Mouse (Mus musculus) layer of hippocampus, adult 2 months (tissue): ENCODE measurements around the gene Bcas3. TPM values are rescaled to one million over a fixed set of nuclear protein-coding genes. Genes with fewer than 3 reads are reported as not detected.
"Not testable (repeated sequence)": the region's sequence is repeated elsewhere in the genome, so short reads cannot be mapped to it uniquely, and the experiment has no call there.

Source experiments
- DNase-seq, 2 experiments: peaks; one replicate each; pipeline ENCODE4 v3.0.0; 2022; ENCODE audit warnings: low spot score in 2 of 2
- H3K27ac ChIP-seq: fragments of 200-600 bp; 2 replicates; pipeline ENCODE4 v1.8.1; 2022
- H3K4me3 ChIP-seq: fragments of 200-600 bp; 2 replicates; pipeline ENCODE4 v1.8.1; 2022; ENCODE audit warnings: mild to moderate bottlenecking
- CTCF ChIP-seq: fragments of 200-600 bp; conservative IDR thresholded peaks from 2 replicates; pipeline ENCODE4 v1.8.1; 2022; ENCODE audit warnings: antibody characterized with exemption, mild to moderate bottlenecking, moderate library complexity
- total RNA-seq, 2 experiments: library from RNA; stranded (reverse); gene quantifications; 2 replicates each; pipeline ENCODE4 v1.2.3; 2021

Bcas3 gene
- total RNA-seq, 2 experiments from 2014 or later = 67.6 to 75.1 TPM

- DNase-seq = no peak
- no peak for TF ChIP-seq CTCF
- Histone ChIP-seq H3K27ac (no peak overlapping the region), H3K4me3 (no peak overlapping the region)
These were observed 101.3 kb downstream of the Bcas3 start for GRCm38 (mm10) chr11:85454305-85454682.

GRCm38 (mm10) chr11:85461536-85461935 lies 108.6 kb downstream of the Bcas3 start:
- peak overlapping the region; percentile 67 for H3K27ac ChIP-seq
- DNase-seq = peak in 1 of 2 experiments; percentile 8
- no peak overlapping the region for H3K4me3 ChIP-seq
- 0 out of 2 replicates have a peak, but pooled peaks have one; percentile 15 for TF ChIP-seq CTCF

DNA sequence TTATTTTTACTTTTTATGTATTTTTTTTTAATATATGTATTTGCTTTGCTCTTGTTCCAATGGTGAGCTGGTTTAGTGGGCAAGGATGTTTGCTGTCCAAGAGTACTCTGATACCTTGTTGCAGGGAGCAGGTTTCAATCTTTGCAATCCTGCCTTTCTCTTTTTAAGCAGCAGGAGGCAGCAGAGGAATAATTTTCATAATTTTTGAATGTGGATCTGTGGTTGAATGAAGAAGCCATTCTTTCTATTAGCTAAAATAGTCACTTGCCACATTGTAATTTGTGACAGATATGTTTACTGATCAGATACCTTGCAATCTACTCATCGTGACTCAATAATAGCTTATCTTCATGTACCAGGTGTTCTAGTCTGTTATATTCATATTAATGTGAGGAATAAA lies 116.6 kb downstream of the Bcas3 start:
- H3K27ac ChIP-seq = no peak overlapping the region
- DNase-seq = peak; percentile 53 to 72
- peak; percentile 92 for TF ChIP-seq CTCF
- H3K4me3 ChIP-seq = no peak overlapping the region

DNA sequence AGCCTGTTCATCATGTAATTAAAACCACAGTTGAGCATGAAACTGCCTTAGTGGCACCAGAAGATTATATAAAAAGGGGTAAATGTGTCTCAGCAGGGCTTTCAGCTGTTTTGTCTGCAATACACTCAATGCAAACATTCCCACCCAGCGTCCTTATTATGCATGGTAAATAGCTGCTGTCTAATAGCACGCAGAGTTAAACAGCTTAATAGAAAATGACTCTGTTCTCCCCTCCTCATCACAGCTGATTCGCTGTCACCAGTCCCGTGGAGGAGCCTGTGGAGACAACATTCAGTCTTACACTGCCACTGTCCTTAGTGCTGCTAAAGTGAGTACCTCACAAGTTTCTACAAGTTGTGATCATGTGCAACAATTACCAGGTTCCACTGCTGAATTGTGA lies 117.5 kb downstream of the Bcas3 start:
- DNase-seq = no peak
- Histone ChIP-seq H3K4me3 (no peak overlapping the region), H3K27ac (no peak overlapping the region)
- no peak for TF ChIP-seq CTCF

- H3K4me3 ChIP-seq = no peak overlapping the region
- DNase-seq = no peak
- no peak for TF ChIP-seq CTCF
- no peak overlapping the region for H3K27ac ChIP-seq
These were observed 121.4 kb downstream of the Bcas3 start for GRCm38 (mm10) chr11:85474326-85474725.

DNA sequence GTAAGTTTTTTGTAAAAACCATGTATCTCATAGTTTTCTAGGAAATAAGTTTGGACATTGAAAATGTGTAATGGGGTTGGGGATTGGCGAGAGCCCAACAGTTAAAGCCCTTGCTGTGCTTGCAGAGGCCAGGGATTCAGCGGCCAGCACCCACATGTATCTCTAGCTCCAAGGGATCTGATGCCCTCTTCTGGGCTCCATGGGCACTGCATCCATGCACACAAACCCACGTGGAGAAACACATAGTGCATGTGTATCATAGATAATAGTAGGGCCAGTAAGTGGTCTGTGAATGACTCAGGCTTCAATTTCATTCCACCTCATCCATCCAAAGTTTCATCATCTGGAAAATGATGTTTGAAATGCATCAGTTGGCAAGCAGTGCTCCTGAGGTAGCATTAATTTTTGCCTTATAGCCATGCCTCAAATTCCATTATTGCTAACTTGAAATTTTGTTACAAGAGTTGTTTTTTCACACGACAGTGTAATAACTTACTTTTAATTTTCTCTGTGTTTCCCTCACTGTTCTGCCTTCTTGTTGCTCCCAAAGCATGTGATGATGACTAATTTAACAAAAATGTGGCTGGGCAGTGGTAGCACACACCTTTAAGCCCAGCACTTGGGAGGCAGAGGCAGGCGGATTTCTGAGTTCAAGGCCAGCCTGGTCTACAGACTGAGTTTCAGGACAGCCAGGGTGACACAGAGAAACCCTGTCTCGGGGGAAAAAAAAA lies 129.9 kb downstream of the Bcas3 start:
- DNase-seq = no peak
- H3K27ac ChIP-seq = no peak overlapping the region
- no peak overlapping the region for H3K4me3 ChIP-seq
- peak; percentile 67 for TF ChIP-seq CTCF

DNA sequence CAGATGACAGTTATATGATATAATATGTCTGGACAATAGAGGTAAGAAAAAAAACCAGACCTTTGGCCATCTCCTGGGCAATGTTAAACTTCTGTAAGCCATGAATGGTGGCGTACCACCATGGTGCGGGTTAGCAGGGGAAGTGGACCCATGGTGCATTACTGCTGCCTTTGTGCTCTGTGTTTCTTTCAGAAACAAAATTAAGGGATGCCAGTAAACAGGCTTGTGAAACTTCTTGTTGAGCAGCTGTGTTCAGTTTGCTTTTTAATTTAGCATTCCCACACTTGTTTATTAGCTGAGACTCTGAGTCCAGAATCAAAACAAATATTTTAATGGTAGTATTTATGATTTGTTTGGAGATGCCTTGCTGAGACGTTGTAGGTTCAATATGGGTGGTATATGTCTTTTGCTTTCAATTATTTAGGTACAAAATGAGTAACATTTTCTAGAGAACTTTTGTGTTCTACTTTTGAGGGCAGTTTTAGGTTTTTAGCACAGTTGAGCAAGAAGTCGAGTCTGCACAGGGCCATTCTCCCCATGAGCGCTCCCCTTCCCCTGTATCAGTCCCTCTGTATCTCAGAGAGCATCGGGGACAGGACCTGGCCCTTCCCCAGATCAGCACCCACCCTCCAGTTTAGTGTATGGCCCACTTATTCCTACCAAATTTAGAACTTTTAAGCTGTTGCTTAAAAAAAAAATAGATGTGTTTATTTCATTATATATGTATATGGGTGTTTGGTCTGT lies 132.4 kb downstream of the Bcas3 start:
- no peak overlapping the region for H3K27ac ChIP-seq
- no peak for TF ChIP-seq CTCF
- no peak overlapping the region for H3K4me3 ChIP-seq
- DNase-seq = no peak

DNA sequence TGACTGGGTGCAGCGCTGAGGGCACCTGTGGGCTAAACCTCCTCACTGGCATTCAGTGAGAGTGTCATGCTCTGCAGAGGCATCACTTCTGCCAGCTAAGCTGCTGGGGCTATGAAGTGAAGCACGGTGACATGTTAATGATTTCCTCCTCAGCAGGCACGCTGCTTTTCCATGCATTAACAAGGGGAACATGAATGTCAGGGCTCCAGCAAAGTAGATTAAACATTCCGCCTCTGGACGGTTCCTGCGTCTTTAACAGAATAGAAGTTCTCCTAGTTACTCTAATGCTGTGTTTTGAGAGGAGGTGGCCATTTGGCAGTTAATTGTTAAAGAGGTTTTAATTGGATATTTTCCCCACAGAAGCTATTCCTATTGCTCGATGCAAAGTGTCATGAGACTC lies 134.5 kb downstream of the Bcas3 start:
- no peak for DNase-seq
- H3K27ac ChIP-seq = no peak overlapping the region
- no peak for TF ChIP-seq CTCF
- no peak overlapping the region for H3K4me3 ChIP-seq

DNA sequence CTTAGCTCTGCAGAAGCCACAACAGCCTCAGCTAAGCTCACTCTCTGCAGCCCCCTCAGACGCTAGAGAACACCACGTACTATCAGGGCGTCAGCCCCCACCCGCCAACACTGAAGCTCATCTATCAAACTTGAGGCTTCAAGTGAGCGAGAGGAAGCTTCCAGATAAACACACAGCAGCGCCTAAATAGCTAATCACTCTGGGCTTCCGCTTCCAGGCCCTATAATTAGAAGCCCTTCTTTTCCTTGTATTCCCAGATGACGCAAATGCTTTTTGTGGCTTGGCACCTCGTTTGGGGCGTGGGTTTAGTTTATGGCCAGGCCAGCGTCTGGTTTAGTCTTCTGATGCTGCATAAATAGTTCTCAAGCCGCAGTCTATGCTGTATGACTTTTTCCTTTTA lies 139.3 kb downstream of the Bcas3 start:
- Histone ChIP-seq H3K27ac (peak overlapping the region; percentile 76), H3K4me3 (peak overlapping the region; percentile 7; the same call in 1 of the 2 replicates)
- TF ChIP-seq CTCF = no peak
- peak; percentile 58 to 66 for DNase-seq

GRCm38 (mm10) chr11:85492666-85493065 lies 139.7 kb downstream of the Bcas3 start:
- Histone ChIP-seq H3K4me3 (peak overlapping the region; percentile 7; the same call in 1 of the 2 replicates), H3K27ac (peak overlapping the region; percentile 76)
- peak in 1 of 2 experiments; percentile 1 for DNase-seq
- TF ChIP-seq CTCF = no peak

DNA sequence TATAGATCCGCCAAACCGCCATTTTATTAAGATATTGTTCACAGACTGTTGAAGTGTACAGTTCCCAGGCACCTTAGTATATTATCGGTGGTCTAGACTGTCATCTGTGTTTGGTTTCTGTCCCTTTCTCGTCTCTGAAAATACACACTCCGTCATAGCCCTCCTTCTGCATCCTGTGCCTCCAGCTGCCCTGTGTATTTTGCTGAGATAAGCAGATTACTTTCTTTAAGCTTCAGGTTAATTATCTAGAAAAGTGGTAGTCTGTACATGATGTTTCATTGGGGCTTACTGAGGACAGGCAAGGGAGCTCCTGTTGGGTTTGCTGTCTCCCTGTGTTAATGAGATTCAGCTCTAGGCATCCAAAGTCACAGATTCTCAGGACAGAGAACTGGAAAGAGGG lies 146.6 kb downstream of the Bcas3 start:
- DNase-seq = no peak
- Histone ChIP-seq H3K4me3 (no peak overlapping the region), H3K27ac (no peak overlapping the region)
- no peak for TF ChIP-seq CTCF

DNA sequence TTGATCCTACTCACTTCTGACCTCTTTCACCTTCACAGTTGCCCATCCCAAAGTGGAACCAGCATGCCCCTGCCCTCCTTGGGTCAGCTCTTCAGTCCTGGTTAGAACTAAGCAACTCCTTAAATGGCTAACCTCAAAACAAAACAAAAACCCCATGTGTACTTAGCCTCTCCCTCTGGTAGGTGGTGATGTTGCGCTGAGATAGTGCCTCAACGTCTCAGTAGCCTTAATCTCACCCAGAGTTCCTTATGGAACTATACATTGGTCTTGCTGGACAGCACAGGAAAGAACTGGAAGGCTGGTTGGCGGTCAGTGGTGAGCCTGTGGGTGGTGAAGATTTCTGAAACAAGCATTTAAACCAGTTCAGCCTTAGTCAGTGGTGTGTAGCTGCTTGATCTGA lies 149.1 kb downstream of the Bcas3 start:
- no peak for TF ChIP-seq CTCF
- H3K27ac ChIP-seq = no peak overlapping the region
- no peak overlapping the region for H3K4me3 ChIP-seq
- DNase-seq = no peak

- not testable (repeated sequence) for DNase-seq
These were observed 151.8 kb downstream of the Bcas3 start for GRCm38 (mm10) chr11:85504812-85505211.

GRCm38 (mm10) chr11:85505811-85506210 lies 152.8 kb downstream of the Bcas3 start:
- Histone ChIP-seq H3K27ac (no peak overlapping the region), H3K4me3 (no peak overlapping the region)
- no peak for TF ChIP-seq CTCF
- no peak for DNase-seq

More at GRCm38 (mm10) chr11:85504812-85505211, 151.8 kb downstream of the Bcas3 start:
- H3K4me3 ChIP-seq, H3K27ac ChIP-seq: not testable (repeated sequence)
